23 mouse cellular contexts compared by ENCODE assay signal in genomic region chr9:16302484-16302883, GRCm38 (mm10).
DNase-seq lines count a peak whose midpoint lies in the region; ATAC-seq lines count a peak whose summit lies in the region.
"Had no signal": no experiment of that assay in that cellular context is flagged by ENCODE, and none has a peak within 500 bp of the region (broad histone marks: within the 10 kb centered on the region; RNA-seq: fewer than 3 reads in every experiment).

No protein-coding gene starts in this region.

- no peak overlapping the region for H3K4me3 ChIP-seq in heart, embryonic 11.5 days (ENCODE audit: low read depth, low read length)
- no peak overlapping the region for H3K4me3 ChIP-seq in kidney, embryonic 16.5 days (ENCODE audit: low read length)
- H3K4me3 ChIP-seq: embryonic facial prominence, embryonic 13.5 days; embryonic facial prominence, embryonic 15.5 days; erythroblast, embryonic 14.5 days; forebrain, embryonic 10.5 days; forebrain, embryonic 12.5 days had no signal

- H3K36me3 ChIP-seq in heart, embryonic 11.5 days (ENCODE audit: control insufficient read depth, insufficient read depth, low read length), result no peaks in the 10 kb centered on the region
- no peaks in the 10 kb centered on the region for H3K36me3 ChIP-seq in kidney, embryonic 16.5 days (ENCODE audit: insufficient read depth, low read length)
- H3K36me3 ChIP-seq: embryonic facial prominence, embryonic 13.5 days; embryonic facial prominence, embryonic 15.5 days; forebrain, embryonic 10.5 days; forebrain, embryonic 12.5 days had no signal

- H3K9me3 ChIP-seq in heart, embryonic 11.5 days (replicated peaks; ENCODE audit: control insufficient read depth, low read length), result no peaks in the 10 kb centered on the region
- no peaks in the 10 kb centered on the region for H3K9me3 ChIP-seq in kidney, embryonic 16.5 days (ENCODE audit: low read length)
- H3K9me3 ChIP-seq: embryonic facial prominence, embryonic 13.5 days; embryonic facial prominence, embryonic 15.5 days; forebrain, embryonic 10.5 days; forebrain, embryonic 12.5 days had no signal

- H3K9ac ChIP-seq in heart, embryonic 11.5 days (ENCODE audit: low read depth, low read length), result no peak overlapping the region
- H3K9ac ChIP-seq in kidney, embryonic 16.5 days (replicated peaks; ENCODE audit: low read length), result no peak overlapping the region
- H3K9ac ChIP-seq: embryonic facial prominence, embryonic 13.5 days; embryonic facial prominence, embryonic 15.5 days; forebrain, embryonic 12.5 days had no signal

- H3K27ac ChIP-seq in heart, embryonic 11.5 days (ENCODE audit: low read depth, low read length), result peak overlapping the region; percentile 35; the same call in 1 of the 2 replicates
- no peak overlapping the region for H3K27ac ChIP-seq in kidney, embryonic 16.5 days (ENCODE audit: low read length)
- H3K27ac ChIP-seq: embryonic facial prominence, embryonic 13.5 days; embryonic facial prominence, embryonic 15.5 days; forebrain, embryonic 10.5 days; forebrain, embryonic 12.5 days had no signal

- H3K4me1 ChIP-seq in heart, embryonic 11.5 days (ENCODE audit: control insufficient read depth, insufficient read depth, low read length), result peaks cover 11% of the 10 kb centered on the region
- 0 out of 2 replicates have a peak, but pooled peaks cover 4% of the 10 kb centered on the region for H3K4me1 ChIP-seq in kidney, embryonic 16.5 days (ENCODE audit: insufficient read depth, low read length)

- intact Hi-C loops in heart, postnatal 25 days (cut with DNase I), result no loop called here

- peak; percentile 12 for DNase-seq in embryo, embryonic 11 days
- no peak for DNase-seq in embryo, embryonic 10 days (ENCODE audit: low spot score)
- DNase-seq in heart, postnatal 25 days (ENCODE audit: low spot score), result no peak
- peak; percentile 8 for DNase-seq in retina, postnatal 1 day
- no peak for DNase-seq in retina, embryonic 14.5 days (ENCODE audit: low spot score)
- DNase-seq: adrenal gland, adult 2 months; adrenal gland, postnatal 10 days; adrenal gland, postnatal 25 days; cerebellum, adult 11 months; cerebellum, adult 18-20 months; cerebellum, adult 8-10 months; cerebellum, adult 9-11 months; cerebellum, postnatal 14 days; cerebellum, postnatal 36 days had no signal

- 21% methylated on average over 3 of the region's 3 CpGs for WGBS in heart, embryonic 11.5 days (ENCODE audit: insufficient replicate concordance)
- 59% methylated on average over 3 of the region's 3 CpGs for WGBS in kidney, embryonic 16.5 days

- H3K27me3 ChIP-seq in heart, embryonic 11.5 days (ENCODE audit: control insufficient read depth, insufficient read depth, low read length), result no peaks in the 10 kb centered on the region
- H3K27me3 ChIP-seq in kidney, embryonic 16.5 days (ENCODE audit: insufficient read depth, low read length), result no peaks in the 10 kb centered on the region
- H3K27me3 ChIP-seq: embryonic facial prominence, embryonic 13.5 days; embryonic facial prominence, embryonic 15.5 days; forebrain, embryonic 12.5 days had no signal

- no peak overlapping the region for H3K4me2 ChIP-seq in heart, embryonic 11.5 days
- H3K4me2 ChIP-seq in kidney, embryonic 16.5 days (replicated peaks; ENCODE audit: low read depth, low read length), result no peak overlapping the region
- H3K4me2 ChIP-seq: embryonic facial prominence, embryonic 13.5 days; embryonic facial prominence, embryonic 15.5 days; forebrain, embryonic 12.5 days had no signal

- no peak for ATAC-seq in heart, embryonic 11.5 days (replicated peaks; ENCODE audit: insufficient number of reproducible peaks, low FRiP score, low TSS enrichment)
- ATAC-seq in kidney, embryonic 16.5 days (ENCODE audit: low FRiP score, low TSS enrichment), result no peak
- ATAC-seq: forebrain, embryonic 14.5 days; forebrain, embryonic 16.5 days had no signal

Comparison
In these comparisons a context has a peak if more than half of its experiments do, and no peak if none do; other contexts are left out.
1. DNase-seq: peak in embryo, embryonic 11 days (single experiment) and retina, postnatal 1 day (single experiment); none in embryo, embryonic 10 days (single experiment), heart, postnatal 25 days (single experiment) and retina, embryonic 14.5 days (single experiment).